Mouse (Mus musculus): ENCODE data around the gene Tmem72.
A peak's percentile ranks its signal among the peaks of the same experiment; 100 is the strongest.

Tmem72 gene

DNA sequence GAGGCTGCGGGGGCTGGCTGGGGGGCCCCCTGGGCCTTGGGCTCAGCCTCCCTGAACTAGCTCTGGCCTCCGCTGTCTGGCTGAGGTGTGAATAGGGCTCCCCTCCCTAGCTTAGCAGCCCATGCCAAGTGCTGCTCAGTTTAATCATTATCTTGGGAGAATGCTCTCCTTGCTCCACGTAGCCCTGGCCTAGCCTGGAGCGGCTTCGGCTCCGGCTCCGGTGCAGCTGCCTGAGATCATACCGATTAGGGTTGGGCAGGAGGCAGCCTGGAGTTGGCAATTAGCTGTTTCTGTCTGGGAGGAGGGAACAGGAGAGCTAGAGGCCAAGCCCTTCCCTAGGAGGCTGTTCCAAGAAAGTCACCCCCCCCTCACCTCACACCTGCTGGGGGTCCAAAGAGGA lies at the start of gene Tmem72:
Gene Tmem72, minus strand, starts transcription at position 248 of the 400 bp plus-strand sequence.
- DNase-seq, result no peak

DNA sequence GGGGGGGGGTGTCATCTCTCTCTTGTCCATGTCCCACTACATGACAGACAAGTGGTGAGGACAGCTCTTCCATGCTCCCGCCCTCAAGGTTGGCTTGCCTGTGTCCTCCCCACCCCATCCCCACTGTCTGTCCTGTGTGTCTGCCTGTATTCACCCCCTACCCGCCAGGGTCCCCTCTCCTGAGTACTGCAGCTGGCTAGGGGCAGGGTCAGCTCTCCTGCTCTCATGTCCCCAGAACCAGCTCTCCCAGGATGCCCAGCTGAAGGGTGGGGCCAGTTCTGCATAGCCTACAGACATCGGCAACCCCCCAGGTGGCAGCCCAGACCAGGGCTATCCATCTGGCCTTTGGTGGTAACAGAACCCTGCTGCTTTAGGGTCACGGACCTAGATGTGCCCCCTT lies 47.8 kb upstream of the Tmem72 start:
- DNase-seq, result no peak

DNA sequence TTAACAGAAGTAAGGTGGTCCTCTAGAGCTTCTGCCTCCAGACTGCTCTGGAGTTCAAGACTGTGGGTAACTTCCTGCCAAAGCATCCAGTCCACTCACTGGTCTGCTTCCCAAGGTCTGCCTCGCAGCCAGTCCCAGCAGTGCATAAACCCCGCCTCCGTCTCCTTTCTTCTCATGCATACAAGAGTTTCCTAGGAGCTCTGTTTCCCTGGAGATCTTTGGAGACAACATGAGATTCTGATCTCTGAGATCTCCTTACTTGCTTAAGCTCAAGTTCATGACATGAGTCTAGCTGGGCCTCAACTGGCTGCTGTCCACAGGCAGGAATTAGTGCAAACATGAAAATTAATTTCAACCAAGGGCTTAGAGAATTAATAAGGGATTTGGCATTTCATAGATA lies 45.6 kb upstream of the Tmem72 start:
- no peak for DNase-seq

DNA sequence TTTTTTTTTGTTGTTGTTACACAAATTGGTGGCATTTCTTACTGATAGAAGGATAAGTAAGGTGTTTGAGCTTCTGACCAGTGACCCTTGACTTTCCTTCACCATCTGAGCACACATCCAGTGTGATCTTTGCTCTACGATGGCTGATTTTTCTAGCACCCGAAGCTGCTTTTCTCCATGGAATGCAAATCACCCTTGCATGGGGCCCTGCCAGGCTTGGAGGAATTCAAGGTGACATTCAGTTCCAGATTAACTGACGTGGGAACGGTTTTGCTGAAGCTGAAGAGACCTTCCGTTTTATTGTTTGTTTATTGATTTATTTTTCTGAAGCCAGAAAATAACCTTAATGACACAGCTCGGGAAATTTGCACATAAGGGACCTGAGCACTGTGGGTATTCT lies 43.5 kb upstream of the Tmem72 start:
- DNase-seq, result no peak

DNA sequence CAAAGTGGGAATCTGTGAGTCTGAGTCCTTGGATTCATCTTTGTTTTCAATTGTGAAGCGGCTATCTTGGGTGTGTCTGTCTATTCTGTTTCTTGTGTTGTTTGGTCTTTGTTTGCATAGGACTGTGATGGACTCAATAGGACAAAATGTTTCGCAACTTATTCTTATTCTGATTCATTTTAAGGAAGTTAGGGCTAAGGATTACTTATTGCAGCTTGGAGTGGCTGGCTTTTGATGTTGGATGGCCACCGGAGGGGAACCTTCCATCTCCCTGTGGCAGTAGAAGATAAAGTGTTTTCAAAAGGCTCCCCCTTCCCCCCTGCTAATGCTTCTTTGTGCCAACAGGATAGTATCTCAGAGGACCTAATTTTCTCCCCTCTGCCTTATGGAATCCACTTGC lies 39.7 kb upstream of the Tmem72 start:
- DNase-seq, result peak; percentile 6

DNA sequence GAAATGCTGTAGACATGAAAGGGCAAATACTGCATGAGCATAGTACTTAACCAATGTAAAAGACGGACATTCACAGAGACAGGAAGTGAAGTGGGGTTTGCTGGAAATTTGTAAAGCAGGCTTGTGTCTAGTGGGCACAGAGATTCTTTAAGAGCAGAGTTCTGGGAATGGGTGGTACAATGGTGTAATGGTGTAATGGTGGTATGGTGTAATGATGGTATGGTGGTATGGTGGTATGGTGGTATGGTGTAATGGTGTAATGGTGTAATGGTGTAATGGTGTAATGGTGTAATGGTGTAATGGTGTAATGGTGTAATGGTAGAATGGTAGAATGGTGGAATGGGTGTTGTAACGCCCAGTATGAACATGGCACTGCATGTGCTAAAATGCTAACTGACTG lies 21.3 kb upstream of the Tmem72 start:
- no peak for DNase-seq

DNA sequence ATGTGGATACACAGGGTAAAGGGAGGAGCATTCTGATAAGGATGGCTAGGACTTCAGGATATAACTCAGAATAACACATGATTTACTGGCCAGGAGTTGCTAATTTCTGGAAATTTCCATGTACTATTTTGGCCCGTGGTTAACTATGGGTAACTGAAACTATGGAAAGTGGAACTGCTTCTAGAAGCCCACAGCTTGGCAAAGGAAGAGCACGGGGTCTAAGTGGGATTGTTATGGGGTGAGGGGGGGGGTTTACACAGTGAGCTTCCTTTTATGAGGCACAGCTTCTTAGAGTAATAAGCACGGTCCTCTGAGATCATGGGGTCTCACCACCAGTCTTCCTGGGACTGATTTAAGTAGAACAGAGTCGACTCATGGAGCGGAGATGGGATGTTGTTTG lies 18.6 kb upstream of the Tmem72 start:
- DNase-seq, result no peak

DNA sequence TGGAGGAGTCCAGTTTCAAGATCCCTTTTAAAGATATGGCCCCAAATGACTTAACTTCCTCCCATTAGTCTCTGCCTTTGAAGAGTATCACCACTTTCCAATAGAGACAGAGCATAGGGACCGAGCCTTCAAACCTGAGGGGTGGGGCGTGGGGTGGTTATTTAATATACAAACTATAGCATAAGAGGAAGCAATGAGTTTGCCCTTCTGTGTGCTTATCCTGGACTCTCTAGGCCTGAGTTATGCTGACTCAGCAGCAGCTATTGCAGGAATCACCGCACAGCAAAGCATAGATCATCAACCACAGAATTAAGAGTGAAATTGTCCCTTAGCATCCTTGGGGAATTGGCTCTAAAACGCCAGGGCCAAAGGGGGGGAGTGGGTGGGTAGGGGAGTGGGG lies 16.9 kb upstream of the Tmem72 start:
- no peak for DNase-seq

DNA sequence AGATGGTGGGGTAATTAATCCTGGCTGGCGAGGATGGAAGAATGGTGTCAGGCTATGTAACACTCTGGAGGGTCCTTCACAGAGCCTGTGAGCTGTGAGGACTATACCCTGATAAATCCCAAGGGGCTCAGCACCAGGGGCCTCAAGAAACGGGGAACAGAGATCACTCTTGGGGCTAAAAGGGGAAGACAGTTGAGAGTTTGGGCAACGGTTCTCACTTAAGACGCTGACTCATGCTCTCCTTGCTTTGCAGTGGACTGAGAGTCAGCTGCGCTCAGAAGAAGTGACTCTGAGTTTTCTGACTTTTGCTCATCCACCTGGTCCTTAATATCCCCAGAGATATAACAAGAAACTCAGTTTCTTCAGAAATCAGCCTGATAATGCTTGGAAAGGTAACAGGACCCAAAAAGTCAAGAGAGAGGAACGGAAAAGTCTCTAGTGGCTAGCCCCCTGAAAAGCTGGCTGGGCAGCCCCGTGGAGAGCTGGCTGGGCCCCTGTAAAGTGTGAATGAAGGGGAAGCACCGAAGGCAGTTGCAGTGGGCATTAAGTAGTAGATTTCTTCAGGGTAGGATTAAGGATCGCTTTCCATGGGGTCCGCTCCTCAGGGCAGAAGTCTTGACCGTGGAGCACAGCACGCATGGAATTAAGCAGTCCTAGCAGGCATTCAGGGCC lies 7.9 kb upstream of the Tmem72 start:
- no peak for DNase-seq

DNA sequence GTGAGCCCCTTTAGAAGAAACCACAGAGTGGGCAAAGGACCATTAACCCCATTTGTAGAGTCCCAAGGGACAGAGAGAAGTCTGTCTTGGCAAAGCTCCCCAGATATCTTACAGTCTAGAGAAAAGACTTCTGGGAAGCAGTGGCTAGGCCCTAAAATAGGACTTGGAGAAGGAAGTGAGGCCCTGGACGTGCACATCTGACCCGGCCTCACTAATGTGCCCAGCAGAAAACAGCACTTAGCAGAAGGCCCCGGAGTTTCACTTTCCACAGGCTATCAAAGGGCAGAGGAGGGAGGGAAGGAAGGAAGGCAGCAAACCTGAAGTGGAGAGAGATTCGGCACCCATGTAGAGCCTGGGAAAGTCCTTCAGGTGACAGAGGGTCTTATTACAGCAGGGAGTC lies 2.2 kb upstream of the Tmem72 start:
- no peak for DNase-seq

DNA sequence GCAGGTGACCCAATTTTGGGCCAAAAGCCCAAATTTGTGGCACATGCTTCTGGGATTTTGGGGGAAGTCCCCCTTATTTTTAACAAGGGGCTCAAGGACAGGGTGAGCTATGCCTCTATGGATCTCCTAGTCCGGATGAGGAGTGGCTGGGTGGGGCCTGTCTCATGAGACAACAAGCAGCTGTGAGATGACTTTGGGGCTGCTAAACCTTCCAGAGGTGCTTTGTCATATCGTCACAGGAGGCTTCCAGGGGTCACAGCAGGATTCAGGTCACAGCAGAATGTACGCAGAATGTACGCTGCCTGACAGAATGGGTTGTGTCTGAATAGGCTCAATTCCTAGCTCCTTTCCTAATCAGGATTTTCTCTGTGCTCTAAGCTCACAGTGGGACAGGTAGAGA lies 1.6 kb upstream of the Tmem72 start:
- DNase-seq, result no peak

DNA sequence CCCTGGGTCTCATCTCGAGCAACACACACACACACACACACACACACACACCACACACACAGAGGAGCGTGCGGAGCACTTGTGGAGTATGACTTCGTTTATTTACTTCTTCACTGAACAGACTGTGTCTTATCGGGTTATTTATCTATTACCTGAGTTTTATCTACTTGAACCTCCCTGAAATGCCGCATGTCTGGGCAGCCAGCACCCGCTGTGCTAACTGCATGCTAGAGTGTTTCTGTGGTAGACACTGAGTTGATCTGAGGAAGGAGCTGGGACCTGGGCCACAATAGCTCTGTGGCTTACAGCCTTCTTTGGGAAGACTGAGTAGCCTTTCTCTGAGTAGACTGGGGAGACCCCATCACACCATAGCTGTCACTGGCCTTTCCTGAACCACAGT lies 1.1 kb upstream of the Tmem72 start:
- no peak for DNase-seq

DNA sequence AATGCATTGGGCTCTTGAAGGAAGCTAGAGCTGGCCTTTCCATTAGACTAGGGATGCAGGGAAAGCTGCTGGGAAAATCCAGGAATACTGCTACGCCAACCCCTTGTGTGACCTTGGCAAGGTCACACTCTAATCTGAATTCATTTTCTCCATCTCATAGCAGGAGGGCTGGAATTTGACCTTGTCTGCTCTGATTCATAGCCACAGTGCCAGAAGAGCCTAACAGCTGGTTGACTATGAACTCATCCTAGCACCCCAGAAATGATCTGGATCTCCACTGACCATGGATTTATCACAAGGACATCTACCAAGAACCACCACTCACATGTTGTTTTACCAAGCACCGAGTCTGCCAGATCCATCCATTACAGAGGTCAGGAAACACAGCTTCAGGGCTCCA lies 1.5 kb downstream of the Tmem72 start:
- no peak for DNase-seq

DNA sequence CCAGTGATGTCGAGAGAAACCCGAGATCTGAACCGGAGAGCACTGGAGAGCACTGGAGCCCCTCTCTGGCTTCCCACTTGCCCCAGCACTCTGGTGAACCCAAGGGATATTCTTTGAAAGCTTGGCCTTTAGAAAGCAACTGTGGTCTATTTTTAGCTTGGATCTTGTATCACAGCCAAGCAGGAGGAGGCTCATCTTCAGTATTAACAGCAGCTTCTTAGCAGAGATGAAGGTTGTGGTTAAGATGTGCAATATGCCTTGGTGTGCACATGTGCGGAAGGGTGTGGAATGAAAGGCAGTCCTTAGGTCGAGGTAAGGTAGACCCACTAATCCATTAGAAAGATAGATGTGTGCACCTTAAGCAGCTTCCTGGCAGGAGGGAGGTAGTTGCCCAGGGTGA lies 2.1 kb downstream of the Tmem72 start:
- no peak for DNase-seq

DNA sequence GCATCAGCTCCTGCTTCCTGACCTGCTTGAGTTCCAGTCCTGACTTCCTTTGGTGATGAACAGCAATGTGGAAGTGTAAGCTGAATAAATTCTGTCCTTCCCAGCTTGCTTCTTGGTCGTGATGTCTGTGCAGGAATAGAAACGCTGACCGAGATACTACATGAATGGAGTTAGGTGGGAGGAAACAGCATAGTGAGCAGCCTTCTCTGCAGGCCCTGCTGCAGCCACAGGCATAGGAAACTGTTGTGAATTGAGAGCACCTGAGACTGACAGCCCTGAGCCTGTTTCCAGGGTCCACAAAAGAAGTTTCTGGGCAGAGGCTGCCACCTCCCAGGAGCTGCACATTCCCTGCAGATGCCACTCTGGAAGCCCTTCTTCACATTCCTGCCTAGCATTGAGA lies 2.7 kb downstream of the Tmem72 start:
- no peak for DNase-seq

DNA sequence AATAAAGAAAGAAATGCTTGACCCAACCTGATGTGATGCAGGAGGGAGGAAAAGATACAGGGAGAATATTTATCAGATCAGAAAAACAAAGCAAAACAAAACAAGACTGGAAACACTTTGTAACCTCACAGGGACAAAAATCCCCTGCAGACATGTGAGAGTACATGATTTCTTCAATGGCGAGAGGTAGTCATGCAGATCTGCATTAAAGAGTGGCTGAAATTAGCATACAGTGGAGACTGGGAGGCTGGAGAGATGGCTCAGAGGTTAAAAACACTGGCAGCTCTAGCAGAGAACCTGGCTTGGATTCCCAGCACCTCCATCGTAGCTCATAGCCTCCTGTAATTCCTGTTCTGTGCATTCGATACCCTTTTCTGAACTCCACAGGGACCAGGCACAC lies 4.2 kb downstream of the Tmem72 start:
- no peak for DNase-seq

DNA sequence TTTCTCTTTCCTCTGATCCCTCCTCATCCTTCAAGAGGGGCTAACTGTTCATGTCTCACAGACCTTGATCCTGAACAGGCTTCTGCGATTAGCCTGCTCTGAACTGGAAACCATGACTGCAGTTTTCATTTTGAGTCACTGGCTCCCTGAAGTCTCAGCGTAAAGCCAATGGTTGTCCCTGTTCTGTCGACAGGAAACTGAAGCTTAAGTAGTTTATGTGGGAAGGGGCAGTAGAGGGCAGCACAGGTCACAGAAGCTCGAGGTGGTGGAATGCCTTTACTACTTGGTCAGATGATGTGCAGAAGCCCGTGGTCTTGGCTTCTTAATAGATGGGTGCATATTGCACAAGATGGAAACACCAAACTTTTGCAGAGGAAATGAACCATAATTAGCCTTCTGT lies 4.7 kb downstream of the Tmem72 start:
- no peak for DNase-seq

DNA sequence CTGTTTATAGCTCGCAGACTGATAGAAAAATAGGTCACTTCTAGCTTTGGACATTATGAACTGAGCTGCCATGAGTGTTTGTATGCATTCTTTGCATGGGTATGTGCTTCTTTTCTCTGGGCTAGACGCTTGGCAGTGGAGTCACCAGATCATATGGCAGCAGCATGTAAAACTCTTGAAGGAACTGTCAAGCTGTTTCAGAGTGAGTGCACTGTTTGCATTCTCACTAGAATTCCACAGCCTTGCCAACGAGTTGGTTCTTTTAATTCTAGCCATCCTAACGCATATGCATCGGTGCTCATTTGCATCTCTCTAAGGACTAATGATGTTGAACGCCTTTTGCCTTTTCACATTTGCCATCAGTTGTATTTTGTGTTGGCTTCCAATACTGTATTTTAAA lies 12.4 kb downstream of the Tmem72 start:
- no peak for DNase-seq

DNA sequence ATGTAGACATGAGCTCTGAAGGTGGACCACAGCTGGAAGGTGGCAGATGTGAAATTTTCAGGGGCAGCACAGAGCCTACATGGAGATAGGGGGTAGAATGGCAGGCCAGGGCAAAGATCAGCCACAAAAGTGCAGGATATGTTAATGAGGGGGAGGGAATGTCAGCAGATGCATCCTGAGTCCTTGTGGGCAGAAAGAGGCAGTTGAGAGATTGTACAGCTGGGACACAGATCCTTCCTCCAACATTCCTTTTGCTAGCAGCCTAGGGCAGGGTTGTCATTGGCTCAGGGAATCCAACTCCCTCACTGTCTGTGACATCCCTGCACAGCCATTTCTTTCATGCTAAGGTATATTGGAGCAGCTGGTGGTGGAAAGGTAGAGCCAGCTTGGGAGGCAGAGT lies 15.9 kb downstream of the Tmem72 start:
- no peak for DNase-seq

DNA sequence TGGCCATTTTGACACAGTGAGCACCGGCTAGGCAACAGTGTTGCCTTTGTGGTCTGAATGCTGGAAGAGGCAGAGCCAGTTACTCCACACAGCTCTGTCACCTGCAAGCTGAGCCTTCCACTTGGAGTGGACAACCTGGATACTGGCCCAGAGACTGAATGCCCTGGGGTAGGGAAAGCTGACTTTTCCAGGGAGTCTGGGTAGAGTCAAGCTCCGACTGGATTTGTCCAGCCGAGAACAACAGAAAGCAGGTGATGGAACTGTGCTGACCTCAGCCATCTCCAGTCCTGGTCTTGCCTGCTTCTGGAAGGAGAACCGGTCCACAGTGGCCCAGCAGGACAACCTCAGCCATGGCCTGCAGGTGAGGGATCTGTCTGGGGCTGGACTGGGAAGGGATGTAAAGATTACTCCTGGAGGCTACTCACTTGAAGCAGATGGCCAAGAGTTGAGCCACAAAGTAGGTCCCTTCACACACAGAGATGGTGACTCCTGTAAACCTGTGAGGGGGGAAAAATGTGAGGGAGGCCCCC lies 18.8 kb downstream of the Tmem72 start:
- DNase-seq, result no peak

DNA sequence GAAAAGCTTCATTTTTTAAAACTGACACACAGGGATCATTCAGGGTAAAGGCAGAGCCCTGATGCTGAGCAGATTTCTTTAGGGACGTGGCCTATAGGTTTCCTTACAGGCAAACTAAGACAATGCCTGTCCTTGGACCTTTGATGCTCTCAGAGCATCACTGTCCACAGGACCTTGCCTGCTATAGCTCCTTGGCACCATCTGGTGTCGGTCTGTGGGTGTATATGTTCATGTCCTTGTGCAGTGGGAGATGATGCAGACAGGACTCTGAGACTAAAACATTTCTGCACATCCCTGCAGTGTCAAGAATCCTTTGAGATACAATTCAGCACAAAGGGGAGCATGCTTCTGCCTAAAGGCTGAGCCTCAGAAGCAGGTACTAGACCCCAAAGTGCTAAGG lies 19.3 kb downstream of the Tmem72 start:
- DNase-seq, result peak; percentile 45

DNA sequence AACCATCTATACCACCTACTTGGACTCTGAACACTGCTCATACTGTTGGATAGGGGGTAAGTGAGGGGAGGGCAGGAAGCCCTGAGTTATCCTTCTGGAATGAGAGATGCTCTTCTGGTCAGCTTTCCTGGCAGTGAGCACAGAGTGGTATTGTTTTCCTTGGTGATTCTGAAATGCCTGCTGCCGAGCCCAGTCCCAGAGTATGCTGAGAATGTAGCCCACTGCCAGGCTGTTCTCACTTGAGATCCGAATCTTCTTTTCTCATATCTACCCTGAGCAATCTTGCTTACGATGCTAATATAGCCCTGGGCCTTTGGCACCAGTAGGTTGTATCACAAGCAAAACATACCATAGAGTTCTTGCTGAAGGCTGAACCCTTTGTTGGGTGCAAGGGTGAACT lies 22.4 kb downstream of the Tmem72 start:
- no peak for DNase-seq

DNA sequence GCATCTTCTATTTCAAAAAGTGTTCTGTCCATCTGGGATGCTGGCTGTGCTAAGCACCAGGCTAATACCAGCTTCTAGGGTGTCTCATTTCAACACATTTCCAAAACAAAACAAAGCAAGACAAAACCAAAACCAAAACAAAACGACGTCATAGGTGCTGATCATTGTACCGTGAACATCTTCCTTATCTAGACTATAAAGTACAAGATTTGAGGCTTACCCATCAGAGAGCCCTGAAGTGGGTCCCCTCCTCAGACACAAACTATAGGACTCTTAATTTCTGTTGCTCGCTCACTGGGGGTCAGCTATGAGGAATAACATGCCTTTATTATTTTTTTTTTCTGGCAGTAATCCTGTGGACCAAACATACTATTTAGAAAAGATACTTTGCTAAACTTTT lies 23.1 kb downstream of the Tmem72 start:
- no peak for DNase-seq

DNA sequence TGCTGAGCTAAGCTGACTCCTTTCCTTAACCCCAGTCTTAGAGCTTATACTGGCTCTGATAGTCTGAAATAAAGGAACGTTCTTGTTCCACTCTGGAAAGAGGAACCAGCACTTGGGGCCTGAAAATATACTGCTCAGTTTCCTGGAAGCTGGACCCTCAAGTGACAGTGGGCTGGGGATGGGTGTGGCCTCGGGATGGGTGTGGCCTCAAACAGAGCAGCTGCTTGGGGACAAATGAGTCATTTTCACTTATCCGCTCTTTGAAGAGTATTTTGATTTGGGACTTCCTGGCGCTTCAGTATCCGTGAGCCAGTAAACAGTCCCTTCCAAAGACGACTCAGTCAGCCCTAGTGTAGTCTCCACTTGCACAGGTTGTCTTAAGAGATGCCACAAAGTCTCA lies 34.4 kb downstream of the Tmem72 start:
- peak; percentile 88 for DNase-seq

DNA sequence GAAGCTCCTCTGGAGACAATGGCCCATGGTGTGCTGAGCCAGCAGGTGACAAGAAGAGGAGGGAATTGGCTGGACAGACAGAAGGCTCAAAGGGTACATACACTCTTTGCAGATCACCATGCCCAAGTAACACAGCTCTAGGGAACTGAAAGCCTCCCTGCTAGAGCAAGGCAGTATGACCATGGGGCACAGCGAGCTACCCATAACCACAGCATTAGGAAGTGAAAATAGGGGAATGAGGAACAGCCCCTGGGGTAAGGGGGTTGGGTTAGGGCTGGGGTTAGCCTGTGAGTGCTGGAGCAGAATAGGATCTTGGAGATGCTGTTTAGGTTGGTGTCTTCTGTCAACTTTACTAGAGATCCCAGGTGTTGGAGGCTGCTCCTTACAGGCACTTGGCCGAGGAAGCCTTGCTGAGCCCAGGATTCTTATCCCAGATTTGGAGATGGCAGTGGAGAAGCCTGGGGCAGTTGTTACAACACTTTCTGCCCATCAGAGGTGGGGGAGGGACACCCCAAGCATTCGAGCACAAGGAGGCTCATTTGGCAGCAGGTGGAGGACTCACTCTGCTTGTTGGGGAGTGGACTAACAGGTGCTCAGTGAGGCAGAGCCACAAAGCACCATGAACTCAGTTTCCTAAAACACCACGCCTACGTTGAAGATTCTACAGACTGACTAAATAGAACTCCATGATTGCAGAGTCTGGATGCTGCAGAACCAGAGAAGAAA lies 37.0 kb downstream of the Tmem72 start:
- DNase-seq, result peak; percentile 68

All from lung, postnatal 36 days (tissue).